Mouse (Mus musculus): Measurements from ENCODE around the gene Rc3h2.

Gene Rc3h2

GRCm38 (mm10) chr2:37422306-37423304 lies at the start of gene Rc3h2:
Gene Rc3h2, minus strand, starts transcription at chr2:37422903.
- DNase-seq (ENCODE audit: low read depth): peak; percentile 93

GRCm38 (mm10) chr2:37466266-37466665 lies 43.6 kb upstream of the Rc3h2 start:
- no peak for DNase-seq (ENCODE audit: low read depth)

- no peak for DNase-seq (ENCODE audit: low read depth)
Observed at GRCm38 (mm10) chr2:37460707-37461106, 38.0 kb upstream of the Rc3h2 start.

GRCm38 (mm10) chr2:37452376-37452760 lies 29.7 kb upstream of the Rc3h2 start:
- no peak for DNase-seq (ENCODE audit: low read depth)

GRCm38 (mm10) chr2:37451667-37452375 lies 29.1 kb upstream of the Rc3h2 start:
- DNase-seq (ENCODE audit: low read depth): peak; percentile 86

- DNase-seq (ENCODE audit: low read depth): peak; percentile 84
Observed at GRCm38 (mm10) chr2:37442611-37443591, 20.2 kb upstream of the Rc3h2 start, which contains the start of the genes Zbtb26, Zbtb6 and Rabgap1. Gene Zbtb26, minus strand, starts transcription at chr2:37443135. Gene Zbtb6, minus strand, starts transcription at chr2:37443171. Gene Rabgap1, plus strand, starts transcription at chr2:37443279.

GRCm38 (mm10) chr2:37431609-37432008 lies 8.9 kb upstream of the Rc3h2 start:
- DNase-seq (ENCODE audit: low read depth): no peak

- peak; percentile 76 for DNase-seq (ENCODE audit: low read depth)
Observed at GRCm38 (mm10) chr2:37430593-37431464, 8.1 kb upstream of the Rc3h2 start.

GRCm38 (mm10) chr2:37423671-37424070 lies 968 bp upstream of the Rc3h2 start:
- DNase-seq (ENCODE audit: low read depth): no peak

- no peak for DNase-seq (ENCODE audit: low read depth)
Observed at GRCm38 (mm10) chr2:37421903-37422302, 800 bp downstream of the Rc3h2 start.

GRCm38 (mm10) chr2:37395539-37395938 lies 27.2 kb downstream of the Rc3h2 start:
- no peak for DNase-seq (ENCODE audit: low read depth)

- no peak for DNase-seq (ENCODE audit: low read depth)
Observed at GRCm38 (mm10) chr2:37382921-37383320, 39.8 kb downstream of the Rc3h2 start.

- DNase-seq (ENCODE audit: low read depth): peak; percentile 27
Observed at GRCm38 (mm10) chr2:37380189-37380588, 42.5 kb downstream of the Rc3h2 start.

- DNase-seq (ENCODE audit: low read depth): peak; percentile 57
Observed at GRCm38 (mm10) chr2:37376018-37376417, 46.7 kb downstream of the Rc3h2 start.

GRCm38 (mm10) chr2:37370651-37371050 lies 52.1 kb downstream of the Rc3h2 start:
- no peak for DNase-seq (ENCODE audit: low read depth)

GRCm38 (mm10) chr2:37359908-37360307 lies 62.8 kb downstream of the Rc3h2 start:
- DNase-seq (ENCODE audit: low read depth): no peak

- DNase-seq (ENCODE audit: low read depth): peak; percentile 91
Observed at GRCm38 (mm10) chr2:37358633-37359540, 63.8 kb downstream of the Rc3h2 start, which contains the start of gene Pdcl. Gene Pdcl, minus strand, starts transcription at chr2:37359332.

- DNase-seq (ENCODE audit: low read depth): no peak
Observed at GRCm38 (mm10) chr2:37355571-37355970, 67.1 kb downstream of the Rc3h2 start.

GRCm38 (mm10) chr2:37351671-37352070 lies 71.0 kb downstream of the Rc3h2 start:
- DNase-seq (ENCODE audit: low read depth): no peak

Data from fibroblast of lung, adult 2 months (primary cell).